Comparison of ENCODE assay signal across 8 mouse cellular contexts in genomic region chr2:27425751-27426405, GRCm38 (mm10). TPM values are rescaled to one million over a fixed set of nuclear protein-coding genes. Genes with fewer than 3 reads are reported as not detected.
DNase-seq lines count a peak whose midpoint lies in the region; ATAC-seq and TF ChIP-seq lines count a peak whose summit lies in the region.

No protein-coding gene starts in this region.

- in situ Hi-C loops in ES-E14 (cut with MboI; ENCODE audit: low sequenced_read_pairs in 2 of 2, unreplicated experiment in 2 of 2): loop anchor here (5.0 to 10.0 kb wide), 2 partner anchors 139 to 141 kb away; no protein-coding TSS in a partner anchor

- TF ChIP-seq CTCF in forebrain, postnatal 0 days (IDR thresholded peaks at IDR 0.05; ENCODE audit: low read depth): no peak

- H3K4me1 ChIP-seq in erythroblast, embryonic 14.5 days (ENCODE audit: control insufficient read depth): peaks cover 29% of the 10 kb centered on the region
- peaks cover 0 to 13% of the 10 kb centered on the region in 2 experiments; a peak in 2 of 4 replicates for H3K4me1 ChIP-seq in ES-E14 (ENCODE audit: control insufficient read depth in 2 of 2, insufficient read depth in 2 of 2, low read length in 2 of 2, poor library complexity in 1 of 2)
- H3K4me1 ChIP-seq in forebrain, postnatal 0 days (ENCODE audit: insufficient read depth): peaks cover 29% of the 10 kb centered on the region
- peaks cover 22% of the 10 kb centered on the region for H3K4me1 ChIP-seq in kidney, embryonic 14.5 days (ENCODE audit: control insufficient read depth, insufficient read depth, low read length)

- no peaks in the 10 kb centered on the region for H3K36me3 ChIP-seq in erythroblast, embryonic 14.5 days (ENCODE audit: control insufficient read depth)
- H3K36me3 ChIP-seq in ES-E14 (ENCODE audit: control insufficient read depth, insufficient read depth, low read length, poor library complexity, severe bottlenecking): no peaks in the 10 kb centered on the region
- no peaks in the 10 kb centered on the region for H3K36me3 ChIP-seq in forebrain, postnatal 0 days (ENCODE audit: insufficient read depth)
- no peaks in the 10 kb centered on the region for H3K36me3 ChIP-seq in kidney, embryonic 14.5 days (ENCODE audit: control insufficient read depth, insufficient read depth, low read length)

- H3K4me2 ChIP-seq in forebrain, postnatal 0 days (ENCODE audit: low read depth): peak overlapping the region; percentile 98
- H3K4me2 ChIP-seq in kidney, embryonic 14.5 days (replicated peaks; ENCODE audit: low read depth, low read length): peak overlapping the region; percentile 100

- 3% methylated on average over 59 of the region's 60 CpGs for WGBS in forebrain, postnatal 0 days
- WGBS in kidney, embryonic 14.5 days: under 1% methylated on average over 54 of the region's 60 CpGs

- no peak for ATAC-seq in erythroblast, adult 5-6 weeks (replicated peaks; ENCODE audit: low FRiP score, poor library complexity, severe bottlenecking)
- peak; percentile 33 for ATAC-seq in forebrain, postnatal 0 days
- peak; percentile 10; the same call in 1 of the 2 replicates for ATAC-seq in kidney, embryonic 14.5 days (ENCODE audit: low FRiP score, low TSS enrichment)

- no peak for DNase-seq in ES-E14 (ENCODE audit: low read depth, low spot score)
- DNase-seq in forebrain, postnatal 0 days: no peak
- peak; percentile 46 to 64 for DNase-seq in lung, postnatal 4 days
- peak; percentile 39 to 47 for DNase-seq in thymus, adult 18-20 months
- no peak for DNase-seq in frontal cortex, postnatal 36 days (ENCODE audit: low spot score in 2 of 2)

- no peaks in the 10 kb centered on the region; the same call in 1 of the 2 replicates for H3K9me3 ChIP-seq in erythroblast, embryonic 14.5 days (ENCODE audit: control insufficient read depth, low read length)
- no peaks in the 10 kb centered on the region for H3K9me3 ChIP-seq in ES-E14 (ENCODE audit: control insufficient read depth, insufficient read depth, low read depth, low read length)
- H3K9me3 ChIP-seq in forebrain, postnatal 0 days (ENCODE audit: low read length): no peaks in the 10 kb centered on the region
- no peaks in the 10 kb centered on the region for H3K9me3 ChIP-seq in kidney, embryonic 14.5 days (ENCODE audit: control insufficient read depth, low read length)

- H3K27me3 ChIP-seq in erythroblast, embryonic 14.5 days (ENCODE audit: control insufficient read depth): peaks cover 43% of the 10 kb centered on the region
- no peaks in the 10 kb centered on the region for H3K27me3 ChIP-seq in forebrain, postnatal 0 days (ENCODE audit: insufficient read depth, low read length)
- H3K27me3 ChIP-seq in kidney, embryonic 14.5 days (ENCODE audit: control insufficient read depth, insufficient read depth, low read length): no peaks in the 10 kb centered on the region

- no peak overlapping the region for H3K27ac ChIP-seq in ES-E14 (ENCODE audit: insufficient read depth, low read depth, low read length, poor library complexity, severe bottlenecking)
- peak overlapping the region; percentile 74 for H3K27ac ChIP-seq in forebrain, postnatal 0 days (ENCODE audit: low read depth, low read length)
- H3K27ac ChIP-seq in kidney, embryonic 14.5 days (ENCODE audit: low read depth, low read length): peak overlapping the region; percentile 73

- H3K4me3 ChIP-seq in erythroblast, embryonic 14.5 days (replicated peaks): peak overlapping the region; percentile 67
- H3K4me3 ChIP-seq in ES-E14 (ENCODE audit: insufficient read depth in 1 of 2, low read depth in 1 of 2, low read length in 2 of 2, poor library complexity in 1 of 2, severe bottlenecking in 1 of 2): peak overlapping the region; percentile 90 to 91
- H3K4me3 ChIP-seq in forebrain, postnatal 0 days (ENCODE audit: low read depth, low read length): peak overlapping the region; percentile 86
- H3K4me3 ChIP-seq in kidney, embryonic 14.5 days (ENCODE audit: low read length): peak overlapping the region; percentile 84

- H3K9ac ChIP-seq in ES-E14 (ENCODE audit: insufficient read depth, low read depth, low read length, poor library complexity, severe bottlenecking): peak overlapping the region; percentile 79
- peak overlapping the region; percentile 77 for H3K9ac ChIP-seq in forebrain, postnatal 0 days
- peak overlapping the region; percentile 85 for H3K9ac ChIP-seq in kidney, embryonic 14.5 days (ENCODE audit: low read depth, low read length)

TF ChIP-seq in ES-E14, 5 proteins besides CTCF, POLR2A, EP300 and RAD21:
- TF ChIP-seq MAFK (IDR thresholded peaks at IDR 0.05; ENCODE audit: insufficient read depth, low read depth, low read length): no peak
- no peak for TF ChIP-seq ZC3H11A (IDR thresholded peaks at IDR 0.05; ENCODE audit: borderline replicate concordance, low read depth, low read length)
- no peak for TF ChIP-seq ZNF384 (IDR thresholded peaks at IDR 0.05; ENCODE audit: low read depth, low read length)
- TF ChIP-seq CHD2 (IDR thresholded peaks at IDR 0.05; ENCODE audit: low read depth, low read length): no peak
- TF ChIP-seq HCFC1 (IDR thresholded peaks at IDR 0.05; ENCODE audit: borderline replicate concordance, insufficient read depth, low read length): no peak

RNA-seq across cellular contexts. Expression of gene Vav2, which starts 1.0 kb away (rescaled TPM):
- polyA plus RNA-seq in erythroblast, embryonic 14.5 days (2012): 0.10 and 0.15 TPM in 2 replicates
- total RNA-seq in erythroblast, adult 5-6 weeks (2015; ENCODE audit: low replicate concordance): 0.77 and 2.3 TPM in 2 replicates
- 1.7 and 2.5 TPM in 2 replicates for total RNA-seq in erythroblast, adult 5-6 weeks (2017; ENCODE audit: low replicate concordance)
- 17.4 and 21.1 TPM in 2 replicates for total RNA-seq in ES-E14 (2012; rRNA removed)
- total RNA-seq in forebrain, postnatal 0 days (2014; rRNA removed): 39.3 and 39.6 TPM in 2 replicates
- 4.9 and 7.1 TPM in 2 replicates for polyA plus RNA-seq in forebrain, postnatal 0 days (2015; fragmentation: Nextera tagmentation; extraction: Ambion mirVana)
- 6.3 and 8.2 TPM in 2 replicates for polyA plus RNA-seq in kidney, embryonic 14.5 days (2014; fragmentation: Nextera tagmentation; extraction: Ambion mirVana)

RNA-seq across cellular contexts. Expression of gene Brd3os, which starts 16.2 kb away (rescaled TPM):
- not detected in 2 replicates for polyA plus RNA-seq in erythroblast, embryonic 14.5 days (2012)
- total RNA-seq in erythroblast, adult 5-6 weeks (2015; ENCODE audit: low replicate concordance): not detected in 2 replicates
- not detected in 2 replicates for total RNA-seq in erythroblast, adult 5-6 weeks (2017; ENCODE audit: low replicate concordance)
- total RNA-seq in ES-E14 (2012; rRNA removed): 1.6 TPM in 2 replicates
- total RNA-seq in forebrain, postnatal 0 days (2014; rRNA removed): 30.9 and 33.9 TPM in 2 replicates
- 43.7 and 44.1 TPM in 2 replicates for polyA plus RNA-seq in forebrain, postnatal 0 days (2015; fragmentation: Nextera tagmentation; extraction: Ambion mirVana)
- 10.4 and 12.0 TPM in 2 replicates for polyA plus RNA-seq in kidney, embryonic 14.5 days (2014; fragmentation: Nextera tagmentation; extraction: Ambion mirVana)

Comparison
In these comparisons a context has a peak if more than half of its experiments do, and no peak if none do; other contexts are left out.
1. DNase-seq: peak in lung, postnatal 4 days (2 of 2) and thymus, adult 18-20 months (2 of 2); none in ES-E14 (single experiment), forebrain, postnatal 0 days (single experiment) and frontal cortex, postnatal 36 days (0 of 2).
2. RNA of gene Brd3os, which starts 16.2 kb away (total RNA-seq): 30.9 to 33.9 TPM in forebrain, postnatal 0 days; 1.6 TPM in ES-E14 and not detected in erythroblast, adult 5-6 weeks; every median in the first group is over 10 times any median in the second.
3. Peak in every context shown above with its lines, with median percentiles within 50 percentile points of each other: H3K4me3 ChIP-seq and H3K9ac ChIP-seq.